ENCODE assay signal across 8 mouse cellular contexts in genomic region chr8:110619208-110619574, GRCm38 (mm10). TPM values are rescaled to one million over a fixed set of nuclear protein-coding genes. Genes with fewer than 3 reads are reported as not detected.
A peak's percentile ranks its signal among the peaks of the same experiment; 100 is the strongest.
DNase-seq lines count a peak whose midpoint lies in the region; ATAC-seq and TF ChIP-seq lines count a peak whose summit lies in the region.

No protein-coding gene starts in this region.

- H3K9me3 ChIP-seq in liver, embryonic 13.5 days (replicated peaks): no peaks in the 10 kb centered on the region

- TF ChIP-seq CTCF in cerebellum, adult 2 months (IDR thresholded peaks at IDR 0.05; ENCODE audit: borderline replicate concordance, insufficient read depth, low read depth, low read length): no peak
- no peak for TF ChIP-seq CTCF in thymus, adult 2 months (IDR thresholded peaks at IDR 0.05; ENCODE audit: borderline replicate concordance, control insufficient read depth, extremely low read depth, insufficient read depth, low read length, poor library complexity)

- TF ChIP-seq POLR2A in cerebellum, adult 2 months (IDR thresholded peaks at IDR 0.05; ENCODE audit: borderline replicate concordance, insufficient read depth, low read length): no peak
- no peak for TF ChIP-seq POLR2A in thymus, adult 2 months (IDR thresholded peaks at IDR 0.05; ENCODE audit: control insufficient read depth, extremely low read depth, insufficient read depth, low read length, poor library complexity)

- H3K36me3 ChIP-seq in thymus, adult 2 months (ENCODE audit: control insufficient read depth, insufficient read depth, low read length): no peaks in the 10 kb centered on the region
- no peaks in the 10 kb centered on the region for H3K36me3 ChIP-seq in liver, embryonic 13.5 days
- H3K36me3 ChIP-seq in splenic B cell, adult 2 months (ENCODE audit: control insufficient read depth, insufficient read depth, low read length, poor library complexity, severe bottlenecking): no peaks in the 10 kb centered on the region

- peak overlapping the region; percentile 87 for H3K9ac ChIP-seq in liver, embryonic 13.5 days

- ATAC-seq in liver, embryonic 13.5 days (ENCODE audit: low read depth): peak; percentile 26; the same call in 1 of the 2 replicates

- no peaks in the 10 kb centered on the region; the same call in 1 of the 2 replicates for H3K4me1 ChIP-seq in cerebellum, adult 2 months (ENCODE audit: control insufficient read depth, insufficient read depth, low read length)
- peaks cover 9% of the 10 kb centered on the region for H3K4me1 ChIP-seq in thymus, adult 2 months (replicated peaks; ENCODE audit: control insufficient read depth, insufficient read depth, low read length)
- H3K4me1 ChIP-seq in liver, embryonic 13.5 days (replicated peaks): peaks cover 38% of the 10 kb centered on the region

- H3K27me3 ChIP-seq in cerebellum, adult 2 months (ENCODE audit: control insufficient read depth, insufficient read depth, low read length): no peaks in the 10 kb centered on the region
- no peaks in the 10 kb centered on the region for H3K27me3 ChIP-seq in thymus, adult 2 months (ENCODE audit: control insufficient read depth, insufficient read depth, low read length)
- H3K27me3 ChIP-seq in liver, embryonic 13.5 days: 0 out of 2 replicates have a peak, but pooled peaks cover 5% of the 10 kb centered on the region
- no peaks in the 10 kb centered on the region for H3K27me3 ChIP-seq in splenic B cell, adult 2 months (ENCODE audit: control insufficient read depth, insufficient read depth, low read length, poor library complexity, severe bottlenecking)

- H3K27ac ChIP-seq in cerebellum, adult 2 months (ENCODE audit: insufficient read depth, low read length): no peak overlapping the region
- H3K27ac ChIP-seq in thymus, adult 2 months (ENCODE audit: control insufficient read depth, insufficient read depth, low read length): no peak overlapping the region
- H3K27ac ChIP-seq in liver, embryonic 13.5 days: peak overlapping the region; percentile 74; the same call in 1 of the 2 replicates

- no peak for DNase-seq in cerebellum, adult 2 months
- no peak for DNase-seq in cerebellum, adult 9-11 months
- DNase-seq in thymus, adult 2 months: no peak
- DNase-seq in thymus, postnatal 4 days: no peak
- no peak for DNase-seq in liver, embryonic 13.5 days
- peak; percentile 51 for DNase-seq in splenic B cell, adult 2 months (ENCODE audit: low read depth, low spot score)
- DNase-seq in frontal cortex, postnatal 10 days (ENCODE audit: low spot score in 2 of 2): no peak
- no peak for DNase-seq in thymus, adult 18-20 months

- 23% methylated on average over 8 of the region's 8 CpGs for WGBS in cerebellum, adult 2 months
- WGBS in thymus, adult 2 months: 22% methylated on average over 8 of the region's 8 CpGs
- 10% methylated on average over 8 of the region's 8 CpGs for WGBS in liver, embryonic 13.5 days (ENCODE audit: insufficient replicate concordance)

- peak overlapping the region; percentile 90 for H3K4me2 ChIP-seq in liver, embryonic 13.5 days

- peak overlapping the region; percentile 80 for H3K4me3 ChIP-seq in cerebellum, adult 2 months (replicated peaks; ENCODE audit: insufficient read depth, low read depth, low read length)
- H3K4me3 ChIP-seq in thymus, adult 2 months (ENCODE audit: control insufficient read depth, insufficient read depth, low read length): peak overlapping the region; percentile 72
- peak overlapping the region; percentile 96 for H3K4me3 ChIP-seq in liver, embryonic 13.5 days (replicated peaks)

RNA-seq across cellular contexts. Expression of gene Vac14, which starts 0.8 kb away (rescaled TPM):
- 37.6 and 39.9 TPM in 2 replicates for polyA plus RNA-seq in cerebellum, adult 2 months (2012; rRNA removed)
- 59.4 and 68.2 TPM in 2 replicates for polyA plus RNA-seq in thymus, adult 2 months (2012; rRNA removed)
- 14.6 and 17.2 TPM in 2 replicates for polyA plus RNA-seq in liver, embryonic 13.5 days (2015; fragmentation: Nextera tagmentation; extraction: Ambion mirVana)
